Mouse (Mus musculus) stomach, embryonic 15.5 days (tissue): Measurements from ENCODE around the gene Pear1. TPM values are rescaled to one million over a fixed set of nuclear protein-coding genes. Genes with fewer than 3 reads are reported as not detected.

ENCODE experiments used
- ATAC-seq: fragments of 200-750 bp; cut with Nextera tagmentation; 2 replicates; pipeline ENCODE4 v1.8.0; 2017; ENCODE audit warnings: low read depth, moderate number of reproducible peaks, moderate TSS enrichment; ENCODE audit not compliant: insufficient read depth, low FRiP score
- H3K27ac ChIP-seq: fragments of 300-500 bp; sonication (generic); 2 replicates; pipeline ENCODE4 v1.5.1; 2015; ENCODE audit warnings: mild to moderate bottlenecking, inconsistent platforms
- H3K27me3 ChIP-seq: fragments of 300-500 bp; sonication (generic); replicated peaks from 2 replicates; pipeline ENCODE4 v1.6.1; 2015; ENCODE audit warnings: inconsistent platforms
- H3K36me3 ChIP-seq: fragments of 300-500 bp; sonication (generic); 2 replicates; pipeline ENCODE4 v1.6.1; 2015; ENCODE audit warnings: inconsistent platforms
- H3K4me1 ChIP-seq: fragments of 300-500 bp; sonication (generic); 2 replicates; pipeline ENCODE4 v1.6.1; 2015; ENCODE audit warnings: inconsistent platforms
- H3K4me2 ChIP-seq: fragments of 300-500 bp; sonication (generic); 2 replicates; pipeline ENCODE4 v1.6.1; 2015; ENCODE audit warnings: mild to moderate bottlenecking, inconsistent platforms
- H3K4me3 ChIP-seq: fragments of 300-500 bp; sonication (generic); replicated peaks from 2 replicates; pipeline ENCODE4 v1.5.1; 2015; ENCODE audit warnings: inconsistent platforms
- H3K9ac ChIP-seq: fragments of 300-500 bp; sonication (generic); 2 replicates; pipeline ENCODE4 v1.6.1; 2015; ENCODE audit warnings: inconsistent platforms
- H3K9me3 ChIP-seq: fragments of 300-500 bp; sonication (generic); 2 replicates; pipeline ENCODE4 v1.6.1; 2016; ENCODE audit warnings: inconsistent platforms
- WGBS: fragments of 180-500 bp; shearing (Covaris S2); methylation state at CpG from one replicate; pipeline ENCODE4 v1.1.7; 2015; 5-methylcytosine and 5-hydroxymethylcytosine counted together
- polyA plus RNA-seq: library from polyadenylated mRNA; unstranded; fragments of >200 nt; fragmentation: Nextera tagmentation; extraction: Ambion mirVana; gene quantifications from 2 replicates; pipeline ENCODE4 v1.2.1, GENCODE M21; 2015

Gene Pear1
- polyA plus RNA-seq, 1 experiment from 2014 or later: 23.4 TPM

- ATAC-seq: no peak
- H3K36me3 ChIP-seq: no peaks in the 10 kb centered on the region
- H3K9me3 ChIP-seq: no peaks in the 10 kb centered on the region
- H3K27ac ChIP-seq: peak overlapping the region; percentile 75; the same call in 1 of the 2 replicates
- H3K27me3 ChIP-seq: no peaks in the 10 kb centered on the region
- no peak overlapping the region for H3K9ac ChIP-seq
- no peak overlapping the region for H3K4me3 ChIP-seq
- 74% methylated on average over 4 of the region's 4 CpGs for WGBS
- H3K4me1 ChIP-seq: peaks cover 10% of the 10 kb centered on the region
- H3K4me2 ChIP-seq: no peak overlapping the region
Measured at GRCm38 (mm10) chr3:87743927-87744326, 80.2 kb downstream of the Pear1 start.

GRCm38 (mm10) chr3:87742735-87743134, 81.4 kb downstream of the Pear1 start:
- H3K9ac ChIP-seq: no peak overlapping the region
- no peak overlapping the region for H3K27ac ChIP-seq
- 83% methylated on average over 16 of the region's 16 CpGs for WGBS
- H3K4me1 ChIP-seq: peaks cover 7% of the 10 kb centered on the region; the same call in 1 of the 2 replicates
- no peaks in the 10 kb centered on the region for H3K9me3 ChIP-seq
- no peak overlapping the region for H3K4me2 ChIP-seq
- no peaks in the 10 kb centered on the region for H3K27me3 ChIP-seq
- H3K36me3 ChIP-seq: peaks cover 4% of the 10 kb centered on the region; the same call in 1 of the 2 replicates
- H3K4me3 ChIP-seq: no peak overlapping the region
- no peak for ATAC-seq

DNA sequence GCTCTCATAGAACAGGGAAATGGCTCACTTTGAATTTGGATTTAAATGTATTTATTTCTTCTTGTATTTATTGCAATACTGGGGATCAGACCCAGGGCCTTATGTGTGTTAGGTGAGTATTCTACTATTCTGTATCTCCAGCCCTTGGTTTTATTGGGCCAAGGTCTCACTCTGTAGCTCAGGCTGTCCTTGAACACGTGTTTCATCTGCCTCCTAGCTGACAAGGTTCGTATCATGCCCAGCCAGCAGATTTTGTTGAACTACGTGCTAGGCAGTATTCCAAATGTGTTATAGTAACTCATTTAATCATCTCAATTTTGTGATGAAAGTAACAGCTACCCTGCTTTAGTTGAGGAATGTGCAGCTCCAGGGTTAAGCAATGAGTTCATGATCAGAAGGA, 82.1 kb downstream of the Pear1 start:
- H3K4me3 ChIP-seq: no peak overlapping the region
- no peak for ATAC-seq
- no peak overlapping the region for H3K27ac ChIP-seq
- H3K27me3 ChIP-seq: no peaks in the 10 kb centered on the region
- H3K4me1 ChIP-seq: peaks cover 7% of the 10 kb centered on the region; the same call in 1 of the 2 replicates
- no peak overlapping the region for H3K9ac ChIP-seq
- H3K4me2 ChIP-seq: no peak overlapping the region
- H3K36me3 ChIP-seq: peaks cover 8% of the 10 kb centered on the region; the same call in 1 of the 2 replicates
- WGBS: 72% methylated on average over 3 of the region's 3 CpGs
- no peaks in the 10 kb centered on the region for H3K9me3 ChIP-seq

DNA sequence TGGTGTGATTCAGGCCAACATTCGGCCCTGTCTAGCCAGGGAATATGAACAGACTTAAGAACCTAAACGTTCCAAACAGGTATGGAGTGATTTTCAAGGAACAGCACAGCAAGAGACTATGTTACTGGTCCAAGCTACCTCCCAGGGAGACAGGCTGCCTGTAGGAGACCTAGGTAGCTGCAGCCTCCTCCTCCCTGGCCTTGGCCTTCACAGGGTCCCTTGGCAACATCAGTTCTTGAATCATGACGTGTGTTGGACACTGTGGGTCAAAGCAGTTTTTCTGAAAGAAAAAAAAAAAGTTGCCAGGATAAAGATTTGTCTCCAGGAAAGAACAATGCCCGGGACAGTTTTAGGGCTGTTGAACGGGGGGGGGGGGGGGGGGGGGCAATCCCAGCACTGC, 85.2 kb downstream of the Pear1 start:
- Histone ChIP-seq H3K4me2 (no peak overlapping the region), H3K27me3 (no peaks in the 10 kb centered on the region), H3K4me3 (no peak overlapping the region), H3K9me3 (no peaks in the 10 kb centered on the region), H3K27ac (no peak overlapping the region), H3K36me3 (peaks cover 30% of the 10 kb centered on the region), H3K4me1 (no peaks in the 10 kb centered on the region), H3K9ac (no peak overlapping the region)
- WGBS: 70% methylated on average over 4 of the region's 5 CpGs
- no peak for ATAC-seq

DNA sequence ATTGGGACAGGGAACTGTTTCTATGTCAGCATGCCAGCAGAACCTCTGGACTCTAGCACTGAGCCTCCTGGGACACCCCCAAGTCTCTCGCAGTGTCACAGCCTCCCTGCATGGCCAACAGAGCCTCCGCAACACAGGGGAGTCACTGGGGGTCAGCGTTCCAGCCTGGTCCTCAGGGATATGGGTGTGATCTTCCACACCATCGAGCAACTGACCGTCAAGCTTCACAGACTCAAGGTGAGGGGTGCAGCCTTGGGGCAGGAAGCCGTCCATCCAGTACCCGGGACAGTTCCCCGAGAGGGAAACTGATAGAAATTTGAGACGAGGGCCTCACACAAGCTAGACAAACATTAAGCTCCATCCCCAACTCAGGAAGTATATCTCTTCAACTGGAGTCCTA, 88.8 kb downstream of the Pear1 start:
- H3K27ac ChIP-seq: no peak overlapping the region
- H3K4me2 ChIP-seq: no peak overlapping the region
- no peaks in the 10 kb centered on the region for H3K27me3 ChIP-seq
- H3K4me1 ChIP-seq: no peaks in the 10 kb centered on the region
- peaks cover 49% of the 10 kb centered on the region for H3K36me3 ChIP-seq
- no peaks in the 10 kb centered on the region for H3K9me3 ChIP-seq
- no peak overlapping the region for H3K9ac ChIP-seq
- H3K4me3 ChIP-seq: no peak overlapping the region
- WGBS: 66% methylated on average over 9 of the region's 9 CpGs
- ATAC-seq: no peak

DNA sequence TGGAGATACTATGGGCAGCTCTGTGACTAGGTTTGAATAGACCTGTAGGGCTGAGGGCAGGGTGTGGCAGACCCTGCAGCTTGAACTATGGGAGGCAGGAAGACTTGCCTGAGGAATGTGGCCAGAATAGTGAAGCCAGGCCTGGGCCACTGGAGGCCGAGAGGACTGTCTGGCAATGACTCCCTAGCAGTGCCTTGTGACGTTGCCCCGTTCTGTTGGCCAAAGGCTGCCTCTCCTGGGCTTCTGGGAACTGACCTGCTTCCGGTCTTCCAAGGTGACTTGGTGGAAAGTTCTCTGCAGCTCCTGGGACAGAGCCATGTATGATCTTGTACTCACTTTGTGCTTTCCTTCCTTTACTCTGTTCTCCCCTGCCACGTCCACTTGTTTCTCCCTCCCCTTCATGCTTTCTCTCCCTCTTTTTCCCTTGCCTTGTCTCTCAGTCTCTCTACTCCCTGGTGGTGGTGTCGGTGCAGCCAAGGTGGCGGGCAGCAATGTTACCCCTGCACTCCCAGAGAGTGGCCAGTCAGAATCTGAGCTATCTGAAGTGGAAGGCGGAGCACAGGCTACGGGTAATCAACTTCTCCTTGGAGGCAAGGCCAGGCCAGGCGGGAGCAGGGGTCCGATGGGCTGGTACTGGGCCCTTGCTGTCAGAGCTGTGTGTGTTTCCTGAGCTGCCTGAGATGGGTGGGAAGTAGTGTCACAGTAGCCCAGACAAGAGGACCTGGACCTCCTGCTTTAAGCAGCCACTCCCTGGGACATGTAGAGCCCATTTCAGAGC, 89.9 kb downstream of the Pear1 start:
- ATAC-seq: no peak

DNA sequence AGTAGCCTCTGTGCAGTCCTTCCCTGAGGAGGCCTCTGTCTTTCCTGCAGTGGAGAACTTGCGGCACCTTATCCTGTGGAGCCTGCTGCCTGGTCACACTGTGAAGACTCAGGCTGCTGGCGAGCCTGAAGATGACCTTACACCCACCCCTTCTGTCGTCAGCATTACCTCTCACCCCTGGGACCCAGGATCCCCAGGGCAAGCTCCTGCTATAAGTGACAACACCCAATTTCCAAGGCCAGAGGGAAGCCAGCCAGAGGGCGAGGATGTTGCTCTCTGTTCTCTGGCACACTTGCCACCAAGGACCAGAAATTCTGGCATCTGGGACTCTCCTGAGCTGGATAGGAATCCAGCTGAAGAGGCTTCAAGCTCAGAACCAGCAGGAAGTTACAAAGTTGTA, 91.0 kb downstream of the Pear1 start:
- peaks cover 67% of the 10 kb centered on the region for H3K36me3 ChIP-seq
- WGBS: 79% methylated on average over 4 of the region's 4 CpGs

More for the DNA sequence above, 89.9 kb downstream of the Pear1 start:
- Histone ChIP-seq H3K27me3 (no peaks in the 10 kb centered on the region), H3K9ac (no peak overlapping the region), H3K4me2 (no peak overlapping the region), H3K4me3 (no peak overlapping the region), H3K36me3 (peaks cover 59% of the 10 kb centered on the region), H3K4me1 (no peaks in the 10 kb centered on the region), H3K27ac (no peak overlapping the region), H3K9me3 (no peaks in the 10 kb centered on the region)
- 86% methylated on average over 11 of the region's 11 CpGs for WGBS

GRCm38 (mm10) chr3:87728696-87729095, 95.4 kb downstream of the Pear1 start:
- no peak overlapping the region for H3K4me2 ChIP-seq
- no peaks in the 10 kb centered on the region for H3K27me3 ChIP-seq
- no peaks in the 10 kb centered on the region for H3K9me3 ChIP-seq
- H3K27ac ChIP-seq: no peak overlapping the region
- H3K36me3 ChIP-seq: peaks cover 69% of the 10 kb centered on the region
- no peak overlapping the region for H3K9ac ChIP-seq
- H3K4me3 ChIP-seq: no peak overlapping the region
- H3K4me1 ChIP-seq: no peaks in the 10 kb centered on the region
- ATAC-seq: no peak
- 78% methylated on average over 6 of the region's 6 CpGs for WGBS

More for the DNA sequence above, 91.0 kb downstream of the Pear1 start:
- Histone ChIP-seq H3K27ac (no peak overlapping the region), H3K4me3 (no peak overlapping the region), H3K9me3 (no peaks in the 10 kb centered on the region), H3K4me2 (no peak overlapping the region), H3K27me3 (no peaks in the 10 kb centered on the region), H3K9ac (no peak overlapping the region), H3K4me1 (no peaks in the 10 kb centered on the region)
- no peak for ATAC-seq

- ATAC-seq: no peak
- peaks cover 62% of the 10 kb centered on the region for H3K36me3 ChIP-seq
- H3K27ac ChIP-seq: no peak overlapping the region
- H3K27me3 ChIP-seq: no peaks in the 10 kb centered on the region
- no peaks in the 10 kb centered on the region for H3K4me1 ChIP-seq
- WGBS: 92% methylated on average over 7 of the region's 7 CpGs
- H3K9ac ChIP-seq: no peak overlapping the region
- H3K9me3 ChIP-seq: no peaks in the 10 kb centered on the region
- no peak overlapping the region for H3K4me3 ChIP-seq
- H3K4me2 ChIP-seq: no peak overlapping the region
Measured at GRCm38 (mm10) chr3:87726191-87726590, 97.9 kb downstream of the Pear1 start.

- Histone ChIP-seq H3K4me3 (no peak overlapping the region), H3K4me2 (no peak overlapping the region), H3K27me3 (no peaks in the 10 kb centered on the region), H3K9me3 (no peaks in the 10 kb centered on the region), H3K4me1 (no peaks in the 10 kb centered on the region), H3K27ac (no peak overlapping the region), H3K9ac (no peak overlapping the region), H3K36me3 (peaks cover 65% of the 10 kb centered on the region)
- WGBS: 94% methylated on average over 16 of the region's 16 CpGs
- no peak for ATAC-seq
Measured at GRCm38 (mm10) chr3:87725396-87726160, 98.5 kb downstream of the Pear1 start.

- no peak overlapping the region for H3K4me2 ChIP-seq
- no peak overlapping the region for H3K9ac ChIP-seq
- H3K27ac ChIP-seq: no peak overlapping the region
- H3K4me1 ChIP-seq: no peaks in the 10 kb centered on the region
- peaks cover 57% of the 10 kb centered on the region for H3K36me3 ChIP-seq
- 44% methylated on average over 6 of the region's 6 CpGs for WGBS
- no peaks in the 10 kb centered on the region for H3K9me3 ChIP-seq
- no peak overlapping the region for H3K4me3 ChIP-seq
- no peak for ATAC-seq
- H3K27me3 ChIP-seq: no peaks in the 10 kb centered on the region
Measured at GRCm38 (mm10) chr3:87724556-87724955, 99.5 kb downstream of the Pear1 start.

- Histone ChIP-seq H3K4me3 (no peak overlapping the region), H3K27me3 (no peaks in the 10 kb centered on the region), H3K36me3 (peaks cover 29% of the 10 kb centered on the region), H3K4me2 (no peak overlapping the region), H3K9me3 (no peaks in the 10 kb centered on the region), H3K9ac (no peak overlapping the region), H3K4me1 (no peaks in the 10 kb centered on the region), H3K27ac (no peak overlapping the region)
- 72% methylated on average over 2 of the region's 2 CpGs for WGBS
- no peak for ATAC-seq
Measured at GRCm38 (mm10) chr3:87718525-87718924, 105.6 kb downstream of the Pear1 start.
